Mouse (Mus musculus): Measurements from ENCODE around the gene Trmo.

Trmo gene

DNA sequence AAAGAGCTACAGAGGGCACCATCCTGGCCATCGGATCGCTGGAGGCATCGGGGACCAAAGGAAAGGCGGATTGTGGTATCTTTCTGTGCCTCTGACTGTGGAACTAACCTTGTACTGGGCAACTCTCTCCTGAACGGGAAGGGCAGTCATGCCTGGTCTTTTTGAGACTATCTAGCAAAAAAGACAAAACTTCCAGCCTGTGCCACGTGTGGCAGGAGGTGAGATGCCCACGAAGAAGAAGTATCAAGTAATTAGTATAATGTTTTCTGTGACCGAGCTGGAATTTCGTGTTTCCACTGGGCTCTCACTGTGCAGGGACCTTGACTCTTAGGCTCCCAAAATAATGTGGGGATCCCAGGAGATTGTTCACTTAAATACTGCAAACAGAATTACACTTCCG is 50.2 kb downstream of the Trmo start:
- no peak for DNase-seq (ENCODE audit: low read depth, low spot score)

GRCm38 (mm10) chr4:46337990-46338389 is 51.2 kb downstream of the Trmo start:
- no peak for DNase-seq (ENCODE audit: low read depth, low spot score)

- DNase-seq (ENCODE audit: low read depth, low spot score), result no peak
Observed at GRCm38 (mm10) chr4:46335846-46336245, 53.4 kb downstream of the Trmo start.

DNA sequence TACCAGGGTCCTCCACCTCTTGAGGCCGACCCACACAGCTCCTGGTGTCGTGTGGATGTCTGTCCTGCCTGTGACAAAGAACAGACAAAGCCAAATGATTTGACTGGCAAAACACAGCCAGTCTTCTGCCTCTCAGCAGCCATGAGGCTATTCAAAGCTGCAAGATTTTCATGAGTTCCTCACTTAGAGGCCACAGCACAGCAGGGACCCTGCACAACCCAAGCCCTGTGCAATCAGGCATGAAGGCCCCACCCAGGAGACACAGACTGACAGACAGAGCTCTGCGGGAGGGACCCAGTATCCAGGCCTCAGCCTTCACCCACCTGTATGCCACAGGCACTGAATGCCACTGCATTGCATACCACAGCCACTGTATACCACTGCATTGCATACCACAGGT is 60.3 kb downstream of the Trmo start:
- DNase-seq (ENCODE audit: low read depth, low spot score), result no peak
